Mouse (Mus musculus) hindbrain, embryonic 14.5 days (tissue): Measurements from ENCODE around the gene Ubac2. TPM values are rescaled to one million over a fixed set of nuclear protein-coding genes. Genes with fewer than 3 reads are reported as not detected.

Source experiments
- ATAC-seq: fragments of 200-750 bp; cut with Nextera tagmentation; 2 replicates; pipeline ENCODE4 v1.8.0; 2017; ENCODE audit warnings: moderate number of reproducible peaks, mild to moderate bottlenecking, moderate TSS enrichment, moderate library complexity; ENCODE audit not compliant: low FRiP score
- DNase-seq: peaks from one replicate; pipeline ENCODE4 v3.0.0-alpha.2; 2015; ENCODE audit warnings: low spot score
- H3K27ac ChIP-seq: fragments of 300-500 bp; sonication (generic); 2 replicates; pipeline ENCODE4 v1.5.1; 2014; ENCODE audit warnings: mild to moderate bottlenecking, moderate library complexity
- H3K27me3 ChIP-seq: fragments of 300-500 bp; sonication (generic); 2 replicates; pipeline ENCODE4 v1.6.1; 2014; ENCODE audit warnings: mild to moderate bottlenecking, low read length, mixed read lengths; ENCODE audit not compliant: control insufficient read depth, insufficient read depth
- H3K36me3 ChIP-seq: fragments of 300-500 bp; sonication (generic); replicated peaks from 2 replicates; pipeline ENCODE4 v1.6.1; 2014; ENCODE audit not compliant: control insufficient read depth, insufficient read depth
- H3K4me1 ChIP-seq: fragments of 300-500 bp; sonication (generic); replicated peaks from 2 replicates; pipeline ENCODE4 v1.6.1; 2014; ENCODE audit warnings: antibody characterized with exemption, low read length, mixed read lengths; ENCODE audit not compliant: control insufficient read depth, insufficient read depth
- H3K4me2 ChIP-seq: fragments of 300-500 bp; sonication (generic); replicated peaks from 2 replicates; pipeline ENCODE4 v1.6.1; 2014; ENCODE audit warnings: mild to moderate bottlenecking, moderate library complexity
- H3K4me3 ChIP-seq: fragments of 300-500 bp; sonication (generic); replicated peaks from 2 replicates; pipeline ENCODE4 v1.5.1; 2014; ENCODE audit warnings: mild to moderate bottlenecking, low read length
- H3K9ac ChIP-seq: fragments of 300-500 bp; sonication (generic); 2 replicates; pipeline ENCODE4 v1.6.1; 2014
- H3K9me3 ChIP-seq: fragments of 300-500 bp; sonication (generic); 2 replicates; pipeline ENCODE4 v1.6.1; 2016; ENCODE audit warnings: low read length; ENCODE audit not compliant: control insufficient read depth
- WGBS: fragments of 180-500 bp; shearing (Covaris S2); extraction: QIAGEN DNeasy Blood & Tissue Kit; methylation state at CpG from one replicate; pipeline ENCODE4 v1.1.7; 2014; 5-methylcytosine and 5-hydroxymethylcytosine counted together
- polyA plus RNA-seq: library from polyadenylated mRNA; unstranded; fragments of >200 nt; fragmentation: Nextera tagmentation; extraction: Ambion mirVana; gene quantifications from 2 replicates; pipeline ENCODE4 v1.2.1, GENCODE M21; 2014

The Ubac2 gene
- polyA plus RNA-seq, 1 experiment from 2014 or later = 49.6 TPM

- Histone ChIP-seq H3K9ac (no peak overlapping the region), H3K4me3 (no peak overlapping the region), H3K4me2 (no peak overlapping the region), H3K27me3 (no peaks in the 10 kb centered on the region), H3K4me1 (no peaks in the 10 kb centered on the region), H3K36me3 (peaks cover 20% of the 10 kb centered on the region; the same call in 1 of the 2 replicates), H3K9me3 (no peaks in the 10 kb centered on the region), H3K27ac (no peak overlapping the region)
- DNase-seq (no peak), ATAC-seq (no peak)
- 81% methylated on average over 7 of the region's 7 CpGs for WGBS
Observed at GRCm38 (mm10) chr14:122010301-122010700, 131.9 kb downstream of the Ubac2 start.

- ATAC-seq (no peak), DNase-seq (no peak)
- Histone ChIP-seq H3K27me3 (no peaks in the 10 kb centered on the region), H3K4me3 (no peak overlapping the region), H3K9me3 (no peaks in the 10 kb centered on the region), H3K9ac (no peak overlapping the region), H3K27ac (no peak overlapping the region), H3K36me3 (peaks cover 20% of the 10 kb centered on the region; the same call in 1 of the 2 replicates), H3K4me2 (no peak overlapping the region), H3K4me1 (no peaks in the 10 kb centered on the region)
- WGBS = 97% methylated on average over 8 of the region's 8 CpGs
Observed at GRCm38 (mm10) chr14:122011768-122012167, 133.3 kb downstream of the Ubac2 start.

DNA sequence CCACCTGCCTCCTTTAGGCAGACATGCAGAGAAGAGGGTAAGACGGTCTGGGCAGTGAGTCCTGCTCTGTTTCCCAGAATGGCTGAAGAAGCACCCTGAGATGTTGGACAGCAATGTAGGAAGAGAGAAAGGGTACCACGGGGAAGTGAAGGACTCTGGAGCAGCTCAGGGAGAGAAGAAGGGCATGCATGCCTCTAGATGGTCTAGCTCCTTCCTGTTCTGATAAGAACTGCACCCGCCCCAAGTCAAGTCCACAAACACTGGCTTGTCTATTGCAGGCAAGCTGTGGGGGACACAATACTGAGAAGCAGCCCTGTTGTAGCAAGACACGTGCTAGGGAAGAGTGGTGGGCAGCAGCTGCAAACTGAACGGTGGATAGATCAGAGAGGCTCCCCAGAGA, 133.8 kb downstream of the Ubac2 start:
- Histone ChIP-seq H3K36me3 (peaks cover 20% of the 10 kb centered on the region; the same call in 1 of the 2 replicates), H3K4me3 (no peak overlapping the region), H3K4me1 (no peaks in the 10 kb centered on the region), H3K9ac (no peak overlapping the region), H3K4me2 (no peak overlapping the region), H3K27me3 (no peaks in the 10 kb centered on the region), H3K9me3 (no peaks in the 10 kb centered on the region), H3K27ac (no peak overlapping the region)
- no peak for ATAC-seq
- DNase-seq = no peak
- WGBS = 84% methylated on average over 5 of the region's 5 CpGs

DNA sequence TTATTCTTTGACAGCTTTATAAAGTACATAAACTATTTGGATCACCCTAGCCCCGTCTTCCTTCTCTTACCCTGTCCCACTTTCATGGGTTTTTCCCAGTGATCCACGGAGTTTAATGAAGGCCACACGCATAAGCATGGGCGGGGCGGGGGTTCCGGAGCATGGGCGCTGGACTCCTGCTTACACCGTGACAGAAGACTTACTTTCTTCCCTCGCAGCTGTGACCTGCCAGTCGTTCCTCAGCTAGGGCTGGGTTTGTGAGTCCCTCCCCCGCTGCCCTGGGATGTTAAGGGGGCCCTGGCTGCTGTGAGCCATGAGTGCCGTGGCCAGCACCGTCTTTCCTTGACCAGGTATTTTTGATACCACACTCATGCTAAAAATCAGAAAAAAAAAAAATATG, 134.4 kb downstream of the Ubac2 start:
- Histone ChIP-seq H3K27ac (no peak overlapping the region), H3K36me3 (peaks cover 20% of the 10 kb centered on the region; the same call in 1 of the 2 replicates)
- WGBS = 87% methylated on average over 13 of the region's 13 CpGs

GRCm38 (mm10) chr14:122013417-122013951, 135.1 kb downstream of the Ubac2 start:
- H3K9ac ChIP-seq = no peak overlapping the region
- no peaks in the 10 kb centered on the region for H3K27me3 ChIP-seq
- no peak overlapping the region for H3K27ac ChIP-seq
- no peak overlapping the region for H3K4me3 ChIP-seq
- H3K4me1 ChIP-seq = no peaks in the 10 kb centered on the region
- DNase-seq (no peak), ATAC-seq (no peak)
- no peaks in the 10 kb centered on the region for H3K9me3 ChIP-seq
- no peak overlapping the region for H3K4me2 ChIP-seq
- H3K36me3 ChIP-seq = peaks cover 23% of the 10 kb centered on the region
- 84% methylated on average over 14 of the region's 14 CpGs for WGBS

More for the DNA sequence above, 134.4 kb downstream of the Ubac2 start:
- Histone ChIP-seq H3K27me3 (no peaks in the 10 kb centered on the region), H3K4me1 (no peaks in the 10 kb centered on the region), H3K9me3 (no peaks in the 10 kb centered on the region), H3K4me2 (no peak overlapping the region), H3K4me3 (no peak overlapping the region), H3K9ac (no peak overlapping the region)
- no peak for DNase-seq
- no peak for ATAC-seq

DNA sequence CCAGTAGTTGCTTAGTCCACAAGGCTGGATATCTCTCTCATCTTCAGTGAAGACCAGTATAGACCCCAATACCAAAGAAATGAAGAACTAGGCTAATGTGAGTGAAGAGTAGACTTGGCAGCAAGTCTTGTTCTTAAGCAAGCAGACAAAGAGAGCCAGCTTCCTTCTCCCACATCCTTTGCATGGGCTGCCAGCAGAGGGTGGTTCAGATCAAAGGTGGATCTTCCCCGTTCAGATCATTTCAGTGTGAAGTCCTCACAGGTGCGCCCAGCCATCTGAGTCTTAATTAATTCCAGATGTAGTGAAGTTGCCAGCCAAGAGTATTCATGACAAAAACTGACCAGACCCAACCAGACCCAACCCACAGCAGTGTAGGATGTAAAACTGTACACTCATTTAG, 139.5 kb downstream of the Ubac2 start:
- no peaks in the 10 kb centered on the region for H3K4me1 ChIP-seq
- ATAC-seq (no peak), DNase-seq (no peak)
- H3K4me3 ChIP-seq = no peak overlapping the region
- H3K4me2 ChIP-seq = no peak overlapping the region
- H3K36me3 ChIP-seq = peaks cover 27% of the 10 kb centered on the region
- 93% methylated on average over 2 of the region's 2 CpGs for WGBS
- H3K27ac ChIP-seq = no peak overlapping the region
- no peaks in the 10 kb centered on the region for H3K9me3 ChIP-seq
- H3K9ac ChIP-seq = no peak overlapping the region
- H3K27me3 ChIP-seq = no peaks in the 10 kb centered on the region

- no peak overlapping the region for H3K9ac ChIP-seq
- 95% methylated on average over 2 of the region's 2 CpGs for WGBS
- H3K4me1 ChIP-seq = no peaks in the 10 kb centered on the region
- H3K27ac ChIP-seq = no peak overlapping the region
- no peak for ATAC-seq
- H3K4me3 ChIP-seq = no peak overlapping the region
- H3K36me3 ChIP-seq = peaks cover 27% of the 10 kb centered on the region
- no peaks in the 10 kb centered on the region for H3K9me3 ChIP-seq
- no peak for DNase-seq
- H3K4me2 ChIP-seq = no peak overlapping the region
- H3K27me3 ChIP-seq = no peaks in the 10 kb centered on the region
Observed at GRCm38 (mm10) chr14:122019389-122019788, 141.0 kb downstream of the Ubac2 start.

GRCm38 (mm10) chr14:122020567-122020966, 142.1 kb downstream of the Ubac2 start:
- no peak for DNase-seq
- Histone ChIP-seq H3K9me3 (no peaks in the 10 kb centered on the region), H3K36me3 (peaks cover 27% of the 10 kb centered on the region), H3K9ac (no peak overlapping the region), H3K4me1 (no peaks in the 10 kb centered on the region), H3K27ac (no peak overlapping the region), H3K4me2 (no peak overlapping the region), H3K4me3 (no peak overlapping the region), H3K27me3 (no peaks in the 10 kb centered on the region)
- WGBS = 93% methylated on average over 6 of the region's 6 CpGs
- no peak for ATAC-seq

DNA sequence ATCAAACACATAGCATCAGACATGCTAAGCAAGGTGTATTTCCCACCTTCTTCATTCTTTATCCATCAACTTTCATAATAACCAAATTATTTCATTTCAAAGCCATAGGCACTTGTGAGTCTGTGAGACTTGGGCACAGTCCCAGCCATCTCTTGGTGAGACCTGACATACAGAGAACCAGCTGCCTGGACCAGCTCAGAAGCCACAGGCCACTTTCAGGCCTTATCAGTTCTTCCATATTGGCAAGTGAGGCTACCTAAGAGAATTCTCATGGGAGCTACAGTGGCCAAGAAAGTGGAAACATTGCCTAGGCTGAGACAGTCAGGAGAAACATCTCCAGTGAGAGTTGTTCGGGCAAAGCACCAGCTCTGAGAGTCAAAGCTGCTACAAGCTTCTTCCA, 144.6 kb downstream of the Ubac2 start:
- Histone ChIP-seq H3K4me3 (no peak overlapping the region), H3K4me1 (no peaks in the 10 kb centered on the region), H3K36me3 (peaks cover 27% of the 10 kb centered on the region), H3K4me2 (no peak overlapping the region), H3K9ac (no peak overlapping the region), H3K27me3 (no peaks in the 10 kb centered on the region), H3K27ac (no peak overlapping the region), H3K9me3 (no peaks in the 10 kb centered on the region)
- 97% methylated on average over 1 of the region's 1 CpGs for WGBS
- no peak for ATAC-seq
- no peak for DNase-seq

DNA sequence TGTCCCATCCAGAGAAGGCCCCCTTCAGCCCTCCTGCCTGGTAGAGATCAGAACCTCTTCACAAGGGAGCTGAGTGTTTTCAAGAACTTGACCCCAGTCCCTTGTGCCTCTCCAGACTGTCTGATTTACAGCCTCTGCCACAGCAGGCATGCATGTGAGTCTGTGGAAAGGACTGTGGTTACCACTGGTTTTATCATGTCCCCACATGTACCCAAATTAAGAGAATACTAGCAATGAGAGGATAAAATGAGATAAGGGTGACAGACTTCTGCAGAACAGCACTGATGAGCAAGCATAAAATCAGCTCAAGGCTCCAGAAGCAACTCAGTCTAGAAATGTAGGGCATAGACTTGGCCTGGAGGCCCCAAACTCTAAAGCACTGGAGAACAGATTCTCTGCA, 145.5 kb downstream of the Ubac2 start:
- Histone ChIP-seq H3K36me3 (peaks cover 20% of the 10 kb centered on the region), H3K9me3 (no peaks in the 10 kb centered on the region), H3K4me1 (no peaks in the 10 kb centered on the region), H3K9ac (no peak overlapping the region), H3K27ac (no peak overlapping the region), H3K4me2 (no peak overlapping the region), H3K4me3 (no peak overlapping the region), H3K27me3 (no peaks in the 10 kb centered on the region)
- no peak for DNase-seq
- ATAC-seq = no peak
